ENCODE assay signal across 14 mouse cellular contexts in the genomic region with DNA sequence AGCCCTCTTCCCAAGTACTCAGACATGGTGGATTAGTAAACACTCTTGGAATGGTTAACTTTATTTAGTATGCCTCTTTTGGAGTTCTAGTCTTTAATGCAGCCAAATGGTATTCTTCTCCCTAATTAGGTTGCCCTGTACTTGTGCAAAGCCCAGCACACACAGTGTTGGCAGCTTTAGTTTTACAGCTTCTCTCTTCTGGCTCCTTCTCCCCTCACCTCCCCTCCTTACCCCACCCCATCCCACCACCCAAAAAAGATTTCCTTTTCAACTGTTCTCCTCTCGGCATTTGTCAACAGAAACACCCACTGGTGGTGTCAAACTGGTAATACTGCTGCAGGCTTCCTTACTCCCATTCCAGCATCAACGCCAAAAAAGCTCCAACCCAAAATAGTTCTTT. TPM values are rescaled to one million over a fixed set of nuclear protein-coding genes. Genes with fewer than 3 reads are reported as not detected.
DNase-seq lines count a peak whose midpoint lies in the region; ATAC-seq lines count a peak whose summit lies in the region.
"Had no signal": no experiment of that assay in that cellular context is flagged by ENCODE, and none has a peak within 500 bp of the region (broad histone marks: within the 10 kb centered on the region; RNA-seq: fewer than 3 reads in every experiment).

No protein-coding gene starts in this region.

- 27% methylated on average over 2 of the region's 2 CpGs for WGBS in heart, embryonic 11.5 days (ENCODE audit: insufficient replicate concordance)
- 33% methylated on average over 2 of the region's 2 CpGs for WGBS in neural tube, embryonic 11.5 days
- WGBS in midbrain, embryonic 10.5 days, result 40% methylated on average over 2 of the region's 2 CpGs
- 48% methylated on average over 2 of the region's 2 CpGs for WGBS in stomach, embryonic 15.5 days

- no peaks in the 10 kb centered on the region for H3K36me3 ChIP-seq in heart, embryonic 11.5 days (ENCODE audit: control insufficient read depth, insufficient read depth, low read length)
- no peaks in the 10 kb centered on the region for H3K36me3 ChIP-seq in neural tube, embryonic 11.5 days (ENCODE audit: control insufficient read depth, insufficient read depth, low read length)
- 0 out of 2 replicates have a peak, but pooled peaks cover 4% of the 10 kb centered on the region for H3K36me3 ChIP-seq in midbrain, embryonic 10.5 days
- H3K36me3 ChIP-seq in stomach, embryonic 15.5 days, result no peaks in the 10 kb centered on the region
- H3K36me3 ChIP-seq: intestine, embryonic 15.5 days had no signal

- ATAC-seq in heart, embryonic 11.5 days (replicated peaks; ENCODE audit: insufficient number of reproducible peaks, low FRiP score, low TSS enrichment), result no peak
- ATAC-seq in neural tube, embryonic 11.5 days (ENCODE audit: insufficient read depth, low FRiP score, low TSS enrichment), result no peak
- ATAC-seq in stomach, embryonic 15.5 days (ENCODE audit: insufficient read depth, low FRiP score, low read depth), result no peak
- ATAC-seq: intestine, embryonic 15.5 days had no signal

- H3K27ac ChIP-seq in heart, embryonic 11.5 days (ENCODE audit: low read depth, low read length), result no peak overlapping the region
- no peak overlapping the region for H3K27ac ChIP-seq in neural tube, embryonic 11.5 days (ENCODE audit: low read depth, low read length)
- H3K27ac ChIP-seq in midbrain, embryonic 10.5 days (replicated peaks), result no peak overlapping the region
- no peak overlapping the region for H3K27ac ChIP-seq in stomach, embryonic 15.5 days
- H3K27ac ChIP-seq: intestine, embryonic 15.5 days had no signal

- no peaks in the 10 kb centered on the region for H3K4me1 ChIP-seq in heart, embryonic 11.5 days (ENCODE audit: control insufficient read depth, insufficient read depth, low read length)
- H3K4me1 ChIP-seq in neural tube, embryonic 11.5 days (ENCODE audit: control insufficient read depth, insufficient read depth, low read length), result no peaks in the 10 kb centered on the region
- H3K4me1 ChIP-seq in midbrain, embryonic 10.5 days, result peaks cover 26% of the 10 kb centered on the region
- H3K4me1 ChIP-seq in stomach, embryonic 15.5 days, result no peaks in the 10 kb centered on the region
- H3K4me1 ChIP-seq: intestine, embryonic 15.5 days had no signal

- no peak for DNase-seq in heart, postnatal 10 days
- no peak for DNase-seq in neural tube, embryonic 11.5 days (ENCODE audit: low spot score)
- no peak for DNase-seq in neural tube, embryonic 10.5 days (ENCODE audit: extremely low spot score, low spot score)
- DNase-seq in midbrain, embryonic 10.5 days (ENCODE audit: low spot score), result no peak
- no peak for DNase-seq in right cerebral cortex, postnatal 14 days
- no peak for DNase-seq in cerebellum, postnatal 36 days
- DNase-seq: cerebellum, postnatal 14 days; gastrocnemius, postnatal 14 days; left cerebral cortex, postnatal 4 days; lung, adult 18-20 months had no signal

- intact Hi-C loops in heart, postnatal 10 days (cut with DNase I), result no loop called here

- no peak overlapping the region for H3K9ac ChIP-seq in heart, embryonic 11.5 days (ENCODE audit: low read depth, low read length)
- no peak overlapping the region for H3K9ac ChIP-seq in neural tube, embryonic 11.5 days (ENCODE audit: low read length)
- no peak overlapping the region for H3K9ac ChIP-seq in stomach, embryonic 15.5 days
- H3K9ac ChIP-seq: intestine, embryonic 15.5 days had no signal

- H3K4me2 ChIP-seq in heart, embryonic 11.5 days, result peak overlapping the region; percentile 24
- H3K4me2 ChIP-seq in neural tube, embryonic 11.5 days (ENCODE audit: low read depth), result peak overlapping the region; percentile 9; the same call in 1 of the 2 replicates
- peak overlapping the region; percentile 21; the same call in 1 of the 2 replicates for H3K4me2 ChIP-seq in stomach, embryonic 15.5 days
- H3K4me2 ChIP-seq: intestine, embryonic 15.5 days had no signal

- H3K9me3 ChIP-seq in heart, embryonic 11.5 days (replicated peaks; ENCODE audit: control insufficient read depth, low read length), result no peaks in the 10 kb centered on the region
- no peaks in the 10 kb centered on the region for H3K9me3 ChIP-seq in neural tube, embryonic 11.5 days (ENCODE audit: control insufficient read depth, low read length)
- H3K9me3 ChIP-seq in midbrain, embryonic 10.5 days (replicated peaks), result no peaks in the 10 kb centered on the region
- H3K9me3 ChIP-seq in stomach, embryonic 15.5 days, result no peaks in the 10 kb centered on the region
- H3K9me3 ChIP-seq: intestine, embryonic 15.5 days had no signal

- H3K27me3 ChIP-seq in heart, embryonic 11.5 days (ENCODE audit: control insufficient read depth, insufficient read depth, low read length), result no peaks in the 10 kb centered on the region; the same call in 1 of the 2 replicates
- 0 out of 2 replicates have a peak, but pooled peaks cover 3% of the 10 kb centered on the region for H3K27me3 ChIP-seq in neural tube, embryonic 11.5 days (ENCODE audit: control insufficient read depth, insufficient read depth, low read length)
- H3K27me3 ChIP-seq in midbrain, embryonic 10.5 days (ENCODE audit: low read depth, poor library complexity, severe bottlenecking), result peaks cover 81% of the 10 kb centered on the region
- H3K27me3 ChIP-seq in stomach, embryonic 15.5 days (replicated peaks), result no peaks in the 10 kb centered on the region
- H3K27me3 ChIP-seq: intestine, embryonic 15.5 days had no signal

- H3K4me3 ChIP-seq in heart, embryonic 11.5 days (ENCODE audit: low read depth, low read length), result no peak overlapping the region
- H3K4me3 ChIP-seq in neural tube, embryonic 11.5 days (ENCODE audit: low read depth, low read length), result no peak overlapping the region
- H3K4me3 ChIP-seq in midbrain, embryonic 10.5 days, result peak overlapping the region; percentile 68
- H3K4me3 ChIP-seq in stomach, embryonic 15.5 days (replicated peaks), result no peak overlapping the region
- H3K4me3 ChIP-seq: erythroblast, embryonic 14.5 days; intestine, embryonic 15.5 days had no signal

RNA-seq across cellular contexts. Expression of a gene that starts 1.8 kb away (rescaled TPM):
- polyA plus RNA-seq in heart, embryonic 11.5 days (2014; fragmentation: Nextera tagmentation; extraction: Ambion mirVana), result 1.8 and 3.4 TPM in 2 replicates
- total RNA-seq in heart, postnatal 10 days (2021), result 1 to 10 TPM; 7.3 to 7.4 TPM
- polyA plus RNA-seq in neural tube, embryonic 11.5 days (2014; fragmentation: Nextera tagmentation; extraction: Ambion mirVana), result 3.1 and 3.3 TPM in 2 replicates
- polyA plus RNA-seq in midbrain, embryonic 10.5 days (2016; fragmentation: Nextera tagmentation; extraction: Ambion mirVana), result 2.9 and 3.6 TPM in 2 replicates
- polyA plus RNA-seq in stomach, embryonic 15.5 days (2015; fragmentation: Nextera tagmentation; extraction: Ambion mirVana), result 2.6 and 3.1 TPM in 2 replicates
- polyA plus RNA-seq: erythroblast, embryonic 14.5 days had no signal
